ENCODE assay signal across 8 mouse cellular contexts in the genomic region with DNA sequence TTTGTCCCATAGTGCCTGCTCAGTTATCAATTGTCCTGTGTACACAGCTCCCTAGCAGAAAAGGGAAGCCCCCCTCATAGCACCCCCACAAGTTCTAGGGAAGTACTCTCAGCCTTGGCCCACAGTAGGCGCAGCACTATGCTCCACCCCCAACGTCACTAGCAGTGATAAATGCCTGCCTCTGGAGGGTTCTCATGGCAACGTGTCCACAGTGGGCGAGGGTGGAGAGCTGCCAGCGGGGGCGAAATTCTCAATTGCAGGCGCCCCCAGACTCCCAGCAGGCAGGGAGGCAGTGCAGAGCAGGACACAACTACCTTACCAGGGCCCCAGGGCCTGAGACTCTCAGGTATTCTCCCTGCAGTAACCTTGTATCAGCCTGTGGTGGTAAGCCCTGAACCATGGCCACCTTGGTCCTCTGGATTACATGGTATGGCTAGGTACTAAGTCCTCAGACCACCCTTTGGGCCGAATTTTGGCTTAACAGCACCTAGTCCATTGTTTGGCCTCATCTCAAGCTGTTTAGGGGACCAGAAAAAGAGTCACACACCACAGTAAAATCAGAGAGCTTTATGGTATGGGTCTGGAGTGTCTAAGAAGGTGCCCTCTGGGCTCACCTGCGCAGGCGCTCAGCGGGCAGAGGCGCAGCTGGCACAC. TPM values are rescaled to one million over a fixed set of nuclear protein-coding genes. Genes with fewer than 3 reads are reported as not detected.
A peak's percentile ranks its signal among the peaks of the same experiment; 100 is the strongest.
DNase-seq lines count a peak whose midpoint lies in the region; ATAC-seq and TF ChIP-seq lines count a peak whose summit lies in the region.

No protein-coding gene starts in this region.

- no peaks in the 10 kb centered on the region for H3K9me3 ChIP-seq in limb, embryonic 10.5 days (replicated peaks)

- peak; percentile 57 for DNase-seq in adrenal gland, postnatal 10 days
- DNase-seq in adrenal gland, adult 18-20 months (ENCODE audit: low spot score in 2 of 2) = no peak
- DNase-seq in lung, postnatal 36 days = peak; percentile 27
- no peak for DNase-seq in lung, adult 2 months
- peak; percentile 71 to 84 for DNase-seq in frontal cortex, postnatal 25 days (ENCODE audit: low spot score in 2 of 2)
- peak; percentile 37 for DNase-seq in limb, embryonic 10.5 days (ENCODE audit: low spot score)
- peak; percentile 86 for DNase-seq in right cerebral cortex, postnatal 25 days

- H3K4me3 ChIP-seq in lung, adult 2 months (replicated peaks; ENCODE audit: extremely low read depth, low read depth, low read length) = no peak overlapping the region
- peak overlapping the region; percentile 6; the same call in 1 of the 2 replicates for H3K4me3 ChIP-seq in limb, embryonic 10.5 days

- WGBS in lung, adult 2 months = 48% methylated on average over 12 of the region's 12 CpGs
- WGBS in limb, embryonic 10.5 days = 62% methylated on average over 12 of the region's 12 CpGs

- H3K36me3 ChIP-seq in limb, embryonic 10.5 days = peaks cover 52% of the 10 kb centered on the region

- H3K27me3 ChIP-seq in limb, embryonic 10.5 days (ENCODE audit: low read depth, poor library complexity, severe bottlenecking) = peaks cover 40% of the 10 kb centered on the region

- TF ChIP-seq POLR2A in lung, adult 2 months (IDR thresholded peaks at IDR 0.05; ENCODE audit: borderline replicate concordance, extremely low read depth, low read depth, low read length) = no peak

- H3K4me1 ChIP-seq in lung, adult 2 months (ENCODE audit: control insufficient read depth, insufficient read depth, low read length) = peaks cover 13% of the 10 kb centered on the region
- H3K4me1 ChIP-seq in limb, embryonic 10.5 days = peaks cover 56% of the 10 kb centered on the region

- no peak for ATAC-seq in monocyte, adult 5-6 weeks (replicated peaks; ENCODE audit: insufficient number of reproducible peaks, low FRiP score, low TSS enrichment, poor library complexity, severe bottlenecking)

- no peak for TF ChIP-seq CTCF in lung, adult 2 months (IDR thresholded peaks at IDR 0.05; ENCODE audit: insufficient read depth, low read length)

- H3K27ac ChIP-seq in limb, embryonic 10.5 days = no peak overlapping the region

RNA-seq across cellular contexts. Expression of gene Ajm1, which starts 1.0 kb away (rescaled TPM):
- 1 to 10 TPM; 1.8 to 2.2 TPM for total RNA-seq in adrenal gland, postnatal 10 days (2021)
- 1 to 10 TPM; 1.5 to 1.7 TPM for total RNA-seq in adrenal gland, adult 18-20 months (2021)
- 0.31 and 0.34 TPM in 2 replicates for polyA plus RNA-seq in lung, adult 2 months (2012; rRNA removed)
- 0.06 and 0.08 TPM in 2 replicates for polyA plus RNA-seq in limb, embryonic 10.5 days (2016; fragmentation: Nextera tagmentation; extraction: Ambion mirVana)
- total RNA-seq in monocyte, adult 5-6 weeks (2017) = 0.10 TPM in 1 of 3 replicates, not detected in the others

RNA-seq across cellular contexts. Expression of gene Phpt1, which starts 7.6 kb away (rescaled TPM):
- 10 to 100 TPM; 63.5 to 82.8 TPM for total RNA-seq in adrenal gland, postnatal 10 days (2021)
- total RNA-seq in adrenal gland, adult 18-20 months (2021) = 10 to 100 TPM; 49.4 to 69.5 TPM
- 32.7 and 59.6 TPM in 2 replicates for polyA plus RNA-seq in lung, adult 2 months (2012; rRNA removed)
- polyA plus RNA-seq in limb, embryonic 10.5 days (2016; fragmentation: Nextera tagmentation; extraction: Ambion mirVana) = 157 and 161 TPM in 2 replicates
- 0.67 to 1.9 TPM (median 1.1 TPM) in 3 replicates for total RNA-seq in monocyte, adult 5-6 weeks (2017)

RNA-seq across cellular contexts. Expression of gene Mamdc4, which starts 7.9 kb away (rescaled TPM):
- total RNA-seq in adrenal gland, postnatal 10 days (2021) = 1 to 10 TPM; 1.6 to 6.3 TPM
- total RNA-seq in adrenal gland, adult 18-20 months (2021) = 1 to 10 TPM; 3.4 to 4.4 TPM
- polyA plus RNA-seq in lung, adult 2 months (2012; rRNA removed) = 10.2 and 11.5 TPM in 2 replicates
- polyA plus RNA-seq in limb, embryonic 10.5 days (2016; fragmentation: Nextera tagmentation; extraction: Ambion mirVana) = 2.3 and 8.2 TPM in 2 replicates
- 2.8 to 6.2 TPM in 2 of 3 replicates, not detected in the other for total RNA-seq in monocyte, adult 5-6 weeks (2017)

RNA-seq across cellular contexts. Expression of gene Edf1, which starts 24.9 kb away (rescaled TPM):
- 100 to 1,000 TPM; 266 to 285 TPM for total RNA-seq in adrenal gland, postnatal 10 days (2021)
- total RNA-seq in adrenal gland, adult 18-20 months (2021) = 100 to 1,000 TPM; 302 to 308 TPM
- polyA plus RNA-seq in lung, adult 2 months (2012; rRNA removed) = 94.0 and 106 TPM in 2 replicates
- polyA plus RNA-seq in limb, embryonic 10.5 days (2016; fragmentation: Nextera tagmentation; extraction: Ambion mirVana) = 307 and 320 TPM in 2 replicates
- 80.0 to 121 TPM (median 114 TPM) in 3 replicates for total RNA-seq in monocyte, adult 5-6 weeks (2017)

RNA-seq across cellular contexts. Expression of gene Rabl6, which starts 25.7 kb away (rescaled TPM):
- 10 to 100 TPM; 70.0 to 88.5 TPM for total RNA-seq in adrenal gland, postnatal 10 days (2021)
- 10 to 100 TPM; 82.3 to 97.5 TPM for total RNA-seq in adrenal gland, adult 18-20 months (2021)
- polyA plus RNA-seq in lung, adult 2 months (2012; rRNA removed) = 53.4 and 62.2 TPM in 2 replicates
- polyA plus RNA-seq in limb, embryonic 10.5 days (2016; fragmentation: Nextera tagmentation; extraction: Ambion mirVana) = 83.3 and 88.5 TPM in 2 replicates
- total RNA-seq in monocyte, adult 5-6 weeks (2017) = 42.7 to 71.6 TPM (median 51.7 TPM) in 3 replicates

Comparison
In these comparisons a context has a peak if more than half of its experiments do, and no peak if none do; other contexts are left out.
1. DNase-seq: peak in adrenal gland, postnatal 10 days (single experiment), lung, postnatal 36 days (single experiment), frontal cortex, postnatal 25 days (2 of 2), limb, embryonic 10.5 days (single experiment) and right cerebral cortex, postnatal 25 days (single experiment); none in adrenal gland, adult 18-20 months (0 of 2) and lung, adult 2 months (single experiment).
2. RNA of gene Phpt1, which starts 7.6 kb away (total RNA-seq): 63.5 to 82.8 TPM in adrenal gland, postnatal 10 days and 49.4 to 69.5 TPM in adrenal gland, adult 18-20 months; 0.67 to 1.9 TPM in monocyte, adult 5-6 weeks; every median in the first group is over 10 times any median in the second.